Mouse (Mus musculus) stomach, embryonic 14.5 days (tissue): Measurements from ENCODE around the gene Mybphl. TPM values are rescaled to one million over a fixed set of nuclear protein-coding genes. Genes with fewer than 3 reads are reported as not detected.

Experiments used
- ATAC-seq: fragments of 200-750 bp; cut with Nextera tagmentation; 2 replicates; pipeline ENCODE4 v1.8.0; 2017; ENCODE audit warnings: low read depth, moderate TSS enrichment; ENCODE audit not compliant: insufficient number of reproducible peaks, insufficient read depth, low FRiP score
- H3K27ac ChIP-seq: fragments of 300-500 bp; sonication (generic); 2 replicates; pipeline ENCODE4 v1.5.1; 2014; ENCODE audit warnings: mild to moderate bottlenecking, low read length, moderate library complexity, mixed read lengths
- H3K27me3 ChIP-seq: fragments of 300-500 bp; sonication (generic); 2 replicates; pipeline ENCODE4 v1.6.1; 2014; ENCODE audit warnings: low read length, control low read depth, mixed read lengths; ENCODE audit not compliant: control insufficient read depth, insufficient read depth
- H3K36me3 ChIP-seq: fragments of 300-500 bp; sonication (generic); 2 replicates; pipeline ENCODE4 v1.6.1; 2014; ENCODE audit warnings: mild to moderate bottlenecking, control low read depth, low read length, moderate library complexity, mixed read lengths; ENCODE audit not compliant: control insufficient read depth, insufficient read depth
- H3K4me1 ChIP-seq: fragments of 300-500 bp; sonication (generic); 2 replicates; pipeline ENCODE4 v1.6.1; 2014; ENCODE audit warnings: low read length, control low read depth, mixed read lengths; ENCODE audit not compliant: control insufficient read depth, insufficient read depth
- H3K4me2 ChIP-seq: fragments of 300-500 bp; sonication (generic); replicated peaks from 2 replicates; pipeline ENCODE4 v1.6.1; 2014; ENCODE audit warnings: low read depth, low read length, control low read depth
- H3K4me3 ChIP-seq: fragments of 300-500 bp; sonication (generic); 2 replicates; pipeline ENCODE4 v1.5.1; 2014; ENCODE audit warnings: low read depth, low read length, control low read depth
- H3K9ac ChIP-seq: fragments of 300-500 bp; sonication (generic); replicated peaks from 2 replicates; pipeline ENCODE4 v1.6.1; 2014; ENCODE audit warnings: low read depth, mild to moderate bottlenecking, control low read depth, low read length, moderate library complexity, mixed read lengths
- H3K9me3 ChIP-seq: fragments of 300-500 bp; sonication (generic); 2 replicates; pipeline ENCODE4 v1.6.1; 2016; ENCODE audit warnings: low read depth, low read length, control low read depth; ENCODE audit not compliant: control insufficient read depth
- WGBS: fragments of 180-500 bp; shearing (Covaris S2); extraction: QIAGEN DNeasy Blood & Tissue Kit; methylation state at CpG from one replicate; pipeline ENCODE4 v1.1.7; 2014; 5-methylcytosine and 5-hydroxymethylcytosine counted together
- polyA plus RNA-seq: library from polyadenylated mRNA; unstranded; fragments of >200 nt; fragmentation: Nextera tagmentation; extraction: Ambion mirVana; gene quantifications from 2 replicates; pipeline ENCODE4 v1.2.1, GENCODE M21; 2014

The Mybphl gene
- polyA plus RNA-seq, 1 experiment from 2014 or later, result not detected

- H3K27ac ChIP-seq, result peak overlapping the region; percentile 56; the same call in 1 of the 2 replicates
Measured at GRCm38 (mm10) chr3:108415831-108416223, 51.1 kb downstream of the Mybphl start.

GRCm38 (mm10) chr3:108423006-108423405 is 58.3 kb downstream of the Mybphl start:
- peaks cover 21% of the 10 kb centered on the region for H3K36me3 ChIP-seq
- no peaks in the 10 kb centered on the region for H3K27me3 ChIP-seq
- WGBS, result 47% methylated on average over 6 of the region's 6 CpGs
- H3K4me2 ChIP-seq, result no peak overlapping the region
- no peak overlapping the region for H3K9ac ChIP-seq
- no peak for ATAC-seq
- no peak overlapping the region for H3K27ac ChIP-seq
- H3K9me3 ChIP-seq, result no peaks in the 10 kb centered on the region
- peaks cover 20% of the 10 kb centered on the region for H3K4me1 ChIP-seq
- H3K4me3 ChIP-seq, result no peak overlapping the region

More at GRCm38 (mm10) chr3:108415831-108416223, 51.1 kb downstream of the Mybphl start:
- peaks cover 17% of the 10 kb centered on the region for H3K9me3 ChIP-seq
- peaks cover 3% of the 10 kb centered on the region; the same call in 1 of the 2 replicates for H3K36me3 ChIP-seq
- peak overlapping the region; percentile 57 for H3K9ac ChIP-seq
- WGBS, result under 1% methylated on average over 45 of the region's 48 CpGs
- ATAC-seq, result peak; percentile 75
- H3K4me2 ChIP-seq, result peak overlapping the region; percentile 88
- H3K4me1 ChIP-seq, result peaks cover 15% of the 10 kb centered on the region
- H3K4me3 ChIP-seq, result peak overlapping the region; percentile 64
- 0 out of 2 replicates have a peak, but pooled peaks cover 7% of the 10 kb centered on the region for H3K27me3 ChIP-seq

GRCm38 (mm10) chr3:108423844-108424801 is 59.4 kb downstream of the Mybphl start:
- WGBS, result 20% methylated on average over 11 of the region's 11 CpGs
- H3K9me3 ChIP-seq, result no peaks in the 10 kb centered on the region
- no peak overlapping the region for H3K9ac ChIP-seq
- no peaks in the 10 kb centered on the region for H3K27me3 ChIP-seq
- H3K4me1 ChIP-seq, result peaks cover 17% of the 10 kb centered on the region
- peak overlapping the region; percentile 39 for H3K4me2 ChIP-seq
- peak overlapping the region; percentile 8; the same call in 1 of the 2 replicates for H3K4me3 ChIP-seq
- peaks cover 30% of the 10 kb centered on the region for H3K36me3 ChIP-seq
- H3K27ac ChIP-seq, result peak overlapping the region; percentile 12; the same call in 1 of the 2 replicates
- ATAC-seq, result peak; percentile 63; the same call in 1 of the 2 replicates

- Histone ChIP-seq H3K4me1 (peaks cover 17% of the 10 kb centered on the region), H3K27me3 (no peaks in the 10 kb centered on the region), H3K9ac (no peak overlapping the region), H3K4me3 (no peak overlapping the region), H3K4me2 (no peak overlapping the region), H3K36me3 (peaks cover 34% of the 10 kb centered on the region), H3K27ac (peak overlapping the region; percentile 35; the same call in 1 of the 2 replicates), H3K9me3 (no peaks in the 10 kb centered on the region)
- WGBS, result 73% methylated on average over 7 of the region's 7 CpGs
- ATAC-seq, result no peak
Measured at GRCm38 (mm10) chr3:108424944-108425623, 60.4 kb downstream of the Mybphl start.

- peaks cover 36% of the 10 kb centered on the region for H3K36me3 ChIP-seq
- H3K27me3 ChIP-seq, result no peaks in the 10 kb centered on the region
- H3K9me3 ChIP-seq, result no peaks in the 10 kb centered on the region
- H3K4me1 ChIP-seq, result peaks cover 17% of the 10 kb centered on the region
- H3K27ac ChIP-seq, result no peak overlapping the region
- H3K4me3 ChIP-seq, result no peak overlapping the region
- H3K4me2 ChIP-seq, result no peak overlapping the region
- 79% methylated on average over 6 of the region's 6 CpGs for WGBS
- ATAC-seq, result no peak
- no peak overlapping the region for H3K9ac ChIP-seq
Measured at GRCm38 (mm10) chr3:108425624-108426018, 60.9 kb downstream of the Mybphl start.

Other genes with a start within 250 kb of the Mybphl start
- gene Gnai3, start 218.8 kb upstream of the Mybphl start, polyA plus RNA-seq, result 154 and 170 TPM in 2 replicates
- 0.07 and 0.26 TPM in 2 replicates for gene Gpr61, start 210.0 kb upstream of the Mybphl start, polyA plus RNA-seq
- gene Amigo1, start 178.6 kb upstream of the Mybphl start, polyA plus RNA-seq, result 2.4 and 3.2 TPM in 2 replicates
- gene Cyb561d1, start 163.7 kb upstream of the Mybphl start, polyA plus RNA-seq, result 2.7 and 2.8 TPM in 2 replicates
- 16.8 and 19.9 TPM in 2 replicates for gene Atxn7l2, start 154.0 kb upstream of the Mybphl start, polyA plus RNA-seq
- gene Sypl2, start 138.3 kb upstream of the Mybphl start, polyA plus RNA-seq, result 0.24 and 0.30 TPM in 2 replicates
- gene Psma5, start 108.0 kb upstream of the Mybphl start, polyA plus RNA-seq, result 280 and 294 TPM in 2 replicates
- 12.3 and 12.9 TPM in 2 replicates for gene Sort1, start 80.8 kb upstream of the Mybphl start, polyA plus RNA-seq
- gene Psrc1, start 18.9 kb downstream of the Mybphl start, polyA plus RNA-seq, result 39.3 and 44.4 TPM in 2 replicates
- gene Celsr2, start 50.6 kb downstream of the Mybphl start, polyA plus RNA-seq, result 20.6 and 21.9 TPM in 2 replicates
- gene Sars, start 80.3 kb downstream of the Mybphl start, polyA plus RNA-seq, result 115 and 129 TPM in 2 replicates
- gene 1700013F07Rik, start 169.2 kb downstream of the Mybphl start, polyA plus RNA-seq, result 0.42 and 0.65 TPM in 2 replicates
- 7.4 and 15.0 TPM in 2 replicates for gene 5330417C22Rik, start 171.6 kb downstream of the Mybphl start, polyA plus RNA-seq
- 41.1 and 46.0 TPM in 2 replicates for gene Tmem167b, start 197.6 kb downstream of the Mybphl start, polyA plus RNA-seq
- 44.5 and 46.8 TPM in 2 replicates for gene Taf13, start 206.8 kb downstream of the Mybphl start, polyA plus RNA-seq
- 14.0 and 15.3 TPM in 2 replicates for gene Wdr47, start 226.4 kb downstream of the Mybphl start, polyA plus RNA-seq